Mouse (Mus musculus): ENCODE data around the gene Tm2d1.
A peak's percentile ranks its signal among the peaks of the same experiment; 100 is the strongest.

The Tm2d1 gene

DNA sequence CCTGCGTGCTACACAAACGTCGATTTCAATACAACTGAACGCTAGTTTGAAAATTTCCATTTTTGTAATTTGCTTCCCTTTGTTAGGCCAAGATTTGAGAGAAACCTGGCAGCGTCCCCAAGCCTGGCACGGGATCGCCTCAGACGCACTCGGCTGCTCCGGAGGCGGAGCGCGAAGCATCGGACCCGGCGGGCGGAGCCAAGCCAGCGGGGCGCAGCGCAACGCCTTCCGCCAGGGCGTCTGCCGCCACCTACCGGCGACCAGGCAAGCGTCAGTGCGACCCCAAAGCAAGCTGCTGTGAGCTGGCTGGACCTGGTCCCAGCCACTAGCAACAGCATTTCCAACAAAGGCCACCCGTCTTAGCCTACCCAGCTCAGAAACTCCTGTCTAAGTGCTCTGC, 60.9 kb downstream of the Tm2d1 start:
- DNase-seq (ENCODE audit: low read depth in 1 of 2, low spot score in 2 of 2): peak; percentile 13 to 71

DNA sequence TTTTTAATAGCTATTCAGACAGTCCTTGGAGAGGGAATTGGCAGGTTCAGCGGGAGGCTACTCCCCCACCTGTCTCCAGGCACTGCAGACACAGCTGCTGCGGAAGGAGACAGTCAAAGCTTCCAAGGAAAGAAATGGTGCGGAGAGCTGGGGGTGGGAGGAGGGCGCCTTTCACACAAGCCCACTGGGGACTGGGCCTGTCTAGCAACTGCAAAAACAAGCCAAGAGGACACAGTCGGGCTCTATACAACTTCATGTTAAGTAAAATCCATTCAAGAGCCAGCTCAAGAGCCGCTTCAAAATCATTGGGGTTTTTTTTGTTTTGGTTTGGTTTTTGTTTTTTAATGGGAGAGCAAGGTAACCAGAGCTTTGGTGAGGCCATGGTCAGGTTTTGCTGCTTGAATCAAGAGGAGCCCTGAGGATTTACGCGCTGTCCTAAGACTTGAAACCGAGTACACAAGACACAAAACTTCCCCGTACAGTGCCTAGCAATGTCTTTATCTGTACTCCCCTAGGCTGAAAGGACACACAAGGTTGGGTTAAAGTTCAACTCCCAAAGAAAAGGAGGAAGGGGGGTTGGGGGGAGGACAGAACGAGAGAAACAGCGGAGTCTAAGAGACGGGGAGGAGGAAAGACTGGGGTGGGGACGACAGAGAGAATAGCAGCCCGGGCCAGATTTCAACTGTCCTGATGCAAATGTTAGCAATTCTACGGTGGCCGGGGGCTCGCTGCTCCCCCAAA, 61.6 kb downstream of the Tm2d1 start:
- no peak for DNase-seq (ENCODE audit: low read depth in 1 of 2, low spot score in 2 of 2)

- no peak for DNase-seq (ENCODE audit: low read depth in 1 of 2, low spot score in 2 of 2)
Measured at GRCm38 (mm10) chr4:98318769-98319168, 64.3 kb downstream of the Tm2d1 start.

GRCm38 (mm10) chr4:98317149-98317548, 66.0 kb downstream of the Tm2d1 start:
- no peak for DNase-seq (ENCODE audit: low read depth in 1 of 2, low spot score in 2 of 2)

Data from monocyte, adult 2 months (primary cell).